Mouse (Mus musculus) left cerebral cortex, adult 11 months (tissue): ENCODE data around the gene Sirt4.
"Not testable (repeated sequence)": the region's sequence is repeated elsewhere in the genome, so short reads cannot be mapped to it uniquely, and the experiment has no call there.

Source experiments
- DNase-seq: peaks from one replicate; pipeline ENCODE4 v3.0.0; 2022; ENCODE audit warnings: low spot score

The Sirt4 gene

GRCm38 (mm10) chr5:115483947-115484920, at the start of gene Sirt4:
TSS of gene Sirt4 (minus strand) at chr5:115484725.
- peak; percentile 93 for DNase-seq

- no peak for DNase-seq
Measured at GRCm38 (mm10) chr5:115531671-115532270, 47.2 kb upstream of the Sirt4 start.

- no peak for DNase-seq
Measured at GRCm38 (mm10) chr5:115530447-115530809, 45.9 kb upstream of the Sirt4 start.

GRCm38 (mm10) chr5:115529742-115530446, 45.4 kb upstream of the Sirt4 start:
- no peak for DNase-seq

GRCm38 (mm10) chr5:115529364-115529741, 44.8 kb upstream of the Sirt4 start:
- no peak for DNase-seq

GRCm38 (mm10) chr5:115528128-115528527, 43.6 kb upstream of the Sirt4 start:
- no peak for DNase-seq

GRCm38 (mm10) chr5:115526456-115527202, 42.1 kb upstream of the Sirt4 start:
- DNase-seq, result no peak

GRCm38 (mm10) chr5:115525943-115526342, 41.4 kb upstream of the Sirt4 start:
- no peak for DNase-seq

- no peak for DNase-seq
Measured at GRCm38 (mm10) chr5:115525416-115525815, 40.9 kb upstream of the Sirt4 start.

GRCm38 (mm10) chr5:115524471-115524870, 39.9 kb upstream of the Sirt4 start:
- no peak for DNase-seq

- DNase-seq, result no peak
Measured at GRCm38 (mm10) chr5:115523971-115524370, 39.4 kb upstream of the Sirt4 start.

GRCm38 (mm10) chr5:115522981-115523499, 38.5 kb upstream of the Sirt4 start:
- no peak for DNase-seq

- no peak for DNase-seq
Measured at GRCm38 (mm10) chr5:115522531-115522930, 38.0 kb upstream of the Sirt4 start.

- no peak for DNase-seq
Measured at GRCm38 (mm10) chr5:115521553-115522461, 37.3 kb upstream of the Sirt4 start.

GRCm38 (mm10) chr5:115520325-115520869, 35.9 kb upstream of the Sirt4 start:
- DNase-seq, result no peak

- DNase-seq, result not testable (repeated sequence)
Measured at GRCm38 (mm10) chr5:115518214-115518613, 33.7 kb upstream of the Sirt4 start.

GRCm38 (mm10) chr5:115517501-115517900, 33.0 kb upstream of the Sirt4 start:
- DNase-seq, result no peak

- DNase-seq, result no peak
Measured at GRCm38 (mm10) chr5:115516908-115517307, 32.4 kb upstream of the Sirt4 start.

- DNase-seq, result no peak
Measured at GRCm38 (mm10) chr5:115516081-115516907, 31.8 kb upstream of the Sirt4 start.
